Mouse (Mus musculus) gastrocnemius, adult 2 months (tissue): ENCODE data around the gene Clk2. TPM values are rescaled to one million over a fixed set of nuclear protein-coding genes. Genes with fewer than 3 reads are reported as not detected.

ENCODE experiments used
- DNase-seq: peaks from one replicate; pipeline ENCODE4 v3.0.0; 2022
- H3K27ac ChIP-seq: fragments of 200-600 bp; 2 replicates; pipeline ENCODE4 v1.8.1; 2022; ENCODE audit warnings: mild to moderate bottlenecking
- H3K4me3 ChIP-seq: fragments of 200-600 bp; 2 replicates; pipeline ENCODE4 v1.8.1; 2022; ENCODE audit warnings: mild to moderate bottlenecking, moderate library complexity
- CTCF ChIP-seq: fragments of 200-600 bp; IDR thresholded peaks from 2 replicates; pipeline ENCODE4 v1.8.1; 2022; ENCODE audit warnings: antibody characterized with exemption, mild to moderate bottlenecking, moderate library complexity
- intact Hi-C: fragments of 180-260 bp; cut with DNase I; formaldehyde crosslinking; loops from one replicate; pipeline ENCODE4 v1.15.1; 2025
- total RNA-seq, 2 experiments: library from RNA; stranded (reverse); gene quantifications; 2 replicates each; pipeline ENCODE4 v1.2.3; 2021

The Clk2 gene
- total RNA-seq, 2 experiments from 2014 or later: 16.0 to 21.4 TPM

DNA sequence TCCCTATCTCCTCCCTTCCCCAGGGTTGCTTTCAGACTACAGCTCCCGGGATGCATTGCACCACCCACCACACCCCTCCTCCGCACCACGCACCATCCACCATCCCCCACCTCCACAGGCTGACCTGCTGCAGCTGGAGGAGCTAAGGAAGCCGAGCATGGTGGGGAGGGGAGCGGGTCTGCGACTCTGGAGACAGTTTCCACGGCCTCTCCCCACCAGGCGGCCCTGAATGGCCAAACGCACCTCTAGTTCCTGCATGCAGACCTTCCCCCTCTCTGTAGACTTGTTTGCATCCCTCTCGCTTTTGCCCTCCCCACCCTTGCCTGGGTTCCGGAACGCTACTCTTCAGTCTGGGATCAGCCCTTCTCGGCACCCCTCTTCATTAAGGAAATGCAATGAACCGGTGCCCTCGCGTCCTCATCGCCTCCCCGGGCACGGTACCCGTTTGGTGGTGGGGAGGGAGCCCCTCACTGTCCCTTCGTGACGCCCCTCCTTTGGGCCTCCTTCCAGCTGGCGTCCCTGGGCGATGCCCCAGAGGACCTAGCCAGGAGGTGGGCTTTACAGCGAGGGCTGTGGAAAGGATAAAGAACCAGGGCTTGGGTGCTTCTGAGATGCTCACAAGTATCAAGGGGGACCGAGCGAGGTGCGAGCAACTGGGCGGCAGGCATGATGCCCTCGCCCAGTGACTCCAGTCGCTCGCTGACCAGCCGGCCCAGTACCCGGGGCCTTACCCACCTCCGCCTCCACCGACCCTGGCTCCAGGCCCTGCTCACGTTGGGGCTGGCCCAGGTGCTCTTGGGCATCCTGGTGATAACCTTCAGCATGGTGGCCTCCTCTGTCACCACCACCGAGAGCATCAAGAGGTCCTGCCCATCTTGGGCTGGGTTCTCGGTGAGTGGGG lies 18.7 kb downstream of the Clk2 start, which contains the start of gene Fam189b:
Fam189b (plus strand) TSS at position 86 of the 901 bp plus-strand sequence.
- TF ChIP-seq CTCF: no peak
- peak within 1 kb of the TSS; percentile 92 for H3K4me3 ChIP-seq
- intact Hi-C loops: no loop called here
- DNase-seq: peak; percentile 89
- H3K27ac ChIP-seq: peak within 1 kb of the TSS; percentile 85

DNA sequence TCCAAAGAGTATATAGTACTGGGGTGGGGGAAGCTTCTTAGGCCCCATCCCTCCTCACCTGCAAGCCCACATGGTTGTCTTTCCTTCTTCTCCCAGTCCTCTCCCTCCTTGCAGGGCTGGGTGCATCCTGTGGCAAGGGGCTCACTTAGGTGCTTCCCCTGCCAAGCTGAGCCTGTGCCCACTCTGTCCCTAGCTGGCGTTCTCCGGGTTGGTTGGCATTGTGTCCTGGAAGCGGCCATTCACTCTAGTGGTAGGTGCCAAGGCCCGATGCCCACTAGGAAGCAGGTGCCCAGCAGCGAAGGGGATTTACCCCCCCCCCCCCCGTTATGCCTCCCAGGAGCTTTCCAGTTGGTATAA lies 19.3 kb downstream of the Clk2 start:
- no peak for DNase-seq
- TF ChIP-seq CTCF: no peak
- H3K27ac ChIP-seq: no peak overlapping the region
- peak overlapping the region; percentile 92 for H3K4me3 ChIP-seq
- intact Hi-C loops: no loop called here

DNA sequence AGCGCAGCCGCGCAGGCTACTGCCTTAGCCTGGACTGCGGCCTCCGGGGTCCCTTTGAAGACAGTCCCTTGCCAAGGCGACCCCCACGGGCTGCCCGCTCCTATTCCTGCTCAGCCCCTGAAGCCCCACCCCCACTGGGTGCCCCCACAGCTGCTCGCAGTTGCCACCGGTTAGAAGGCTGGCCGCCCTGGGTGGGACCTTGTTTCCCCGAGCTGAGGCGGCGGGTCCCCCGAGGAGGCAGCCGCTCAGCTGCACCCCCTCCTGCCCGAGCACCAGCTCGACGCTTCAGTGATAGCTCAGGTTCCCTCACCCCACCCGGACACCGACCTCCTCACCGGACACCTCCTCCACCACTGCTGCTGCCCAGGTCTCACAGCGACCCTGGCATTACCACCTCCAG lies 22.6 kb downstream of the Clk2 start:
- H3K4me3 ChIP-seq: no peak overlapping the region
- intact Hi-C loops: no loop called here
- TF ChIP-seq CTCF: no peak
- no peak for DNase-seq
- no peak overlapping the region for H3K27ac ChIP-seq

DNA sequence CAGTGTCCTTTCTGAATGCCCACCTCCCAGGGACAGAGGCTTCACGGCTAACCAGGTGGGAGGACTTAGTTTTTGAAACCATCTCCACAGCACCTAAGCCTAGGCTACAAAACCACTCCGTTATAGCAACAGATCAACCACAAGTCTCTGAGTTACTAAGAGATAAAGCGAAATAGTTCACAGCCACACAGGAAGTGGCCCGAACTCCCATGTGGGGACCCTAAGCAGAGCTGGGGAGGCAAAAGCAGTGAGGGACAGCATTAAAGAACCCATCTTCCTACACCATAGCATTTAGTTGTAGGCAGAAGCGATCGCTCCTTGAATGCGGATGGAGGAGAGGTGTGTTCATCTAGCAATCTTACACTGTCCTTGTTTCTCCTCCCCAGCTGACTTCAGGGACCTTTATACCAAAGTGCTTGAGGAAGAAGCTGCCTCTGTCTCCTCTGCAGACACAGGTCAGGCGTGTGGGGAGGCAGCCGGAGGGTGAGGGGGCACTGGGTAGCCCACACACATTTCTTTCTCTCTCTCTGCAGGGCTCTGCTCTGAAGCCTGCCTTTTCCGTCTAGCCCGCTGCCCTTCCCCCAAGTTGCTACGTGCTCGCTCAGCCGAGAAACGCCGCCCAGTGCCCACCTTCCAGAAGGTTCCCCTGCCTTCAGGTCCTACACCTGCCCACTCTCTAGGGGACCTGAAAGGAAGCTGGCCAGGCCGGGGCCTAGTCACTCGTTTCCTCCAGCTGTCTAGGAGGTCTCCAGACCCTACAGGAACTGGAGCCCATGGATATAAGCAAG lies 23.3 kb downstream of the Clk2 start:
- H3K4me3 ChIP-seq: no peak overlapping the region
- intact Hi-C loops: no loop called here
- no peak for TF ChIP-seq CTCF
- no peak for DNase-seq
- H3K27ac ChIP-seq: no peak overlapping the region

DNA sequence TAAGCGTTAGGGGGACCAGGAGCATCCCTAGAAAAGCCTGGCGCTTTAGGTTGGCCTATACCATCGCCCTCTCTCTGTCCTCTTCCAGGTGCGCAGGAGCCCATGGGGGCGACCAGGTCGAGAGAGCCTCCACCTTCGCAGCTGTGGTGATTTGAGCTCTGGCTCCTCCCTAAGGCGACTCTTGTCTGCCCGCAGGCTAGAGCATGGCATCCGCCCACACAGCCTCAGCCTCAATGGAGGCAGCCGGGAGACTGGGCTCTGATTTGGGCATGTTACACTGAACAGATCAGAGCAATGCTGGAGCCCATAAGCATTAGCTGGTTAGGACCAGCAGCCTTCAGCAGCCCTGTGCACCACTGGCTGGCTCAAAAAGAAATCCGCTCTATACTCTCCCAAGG lies 23.9 kb downstream of the Clk2 start:
- no peak for DNase-seq
- Histone ChIP-seq H3K4me3 (no peak overlapping the region), H3K27ac (no peak overlapping the region)
- no peak for TF ChIP-seq CTCF
- intact Hi-C loops: no loop called here

DNA sequence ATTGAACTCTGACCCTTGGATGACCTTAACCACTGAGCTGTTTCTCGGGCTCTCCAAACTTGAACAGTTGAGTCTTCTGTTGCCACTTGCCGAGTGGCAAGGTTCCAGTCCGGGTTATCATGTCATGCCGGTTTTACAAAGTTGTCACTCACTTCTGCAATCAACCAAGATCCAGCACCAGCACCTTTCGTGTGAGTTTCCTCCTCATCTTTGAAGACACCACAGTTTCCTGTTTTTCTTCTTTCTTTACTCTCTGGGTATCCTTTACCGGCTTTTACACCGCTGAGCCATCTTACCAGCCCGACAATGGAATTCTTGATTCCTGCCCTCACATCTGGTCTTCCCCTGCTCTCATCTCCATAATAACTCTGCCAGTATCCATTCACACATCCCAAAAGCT lies 25.8 kb downstream of the Clk2 start:
- intact Hi-C loops: no loop called here
- no peak for DNase-seq
- TF ChIP-seq CTCF: no peak
- no peak overlapping the region for H3K4me3 ChIP-seq
- H3K27ac ChIP-seq: no peak overlapping the region

DNA sequence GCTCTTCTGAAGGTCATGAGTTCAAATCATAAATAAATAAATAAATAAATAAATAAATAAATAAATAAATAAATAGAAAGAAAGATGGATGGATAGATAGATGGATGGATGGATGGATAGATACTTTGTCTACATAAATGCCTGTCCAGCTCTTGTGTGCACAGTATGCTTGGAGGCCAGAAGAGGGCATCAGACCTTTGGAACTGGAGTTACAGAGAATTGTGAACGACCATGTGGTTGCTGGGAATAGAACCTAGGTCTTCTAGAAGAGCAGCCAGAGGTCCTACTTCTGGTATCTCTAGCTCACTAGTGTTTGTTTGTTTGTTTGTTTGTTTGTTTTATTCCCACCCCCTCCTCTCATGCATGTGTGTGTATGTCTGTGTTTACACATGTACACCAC lies 28.8 kb downstream of the Clk2 start:
- TF ChIP-seq CTCF: no peak; the same call in 1 of the 2 replicates
- H3K4me3 ChIP-seq: no peak overlapping the region
- no peak overlapping the region for H3K27ac ChIP-seq
- DNase-seq: no peak
- intact Hi-C loops: no loop called here

DNA sequence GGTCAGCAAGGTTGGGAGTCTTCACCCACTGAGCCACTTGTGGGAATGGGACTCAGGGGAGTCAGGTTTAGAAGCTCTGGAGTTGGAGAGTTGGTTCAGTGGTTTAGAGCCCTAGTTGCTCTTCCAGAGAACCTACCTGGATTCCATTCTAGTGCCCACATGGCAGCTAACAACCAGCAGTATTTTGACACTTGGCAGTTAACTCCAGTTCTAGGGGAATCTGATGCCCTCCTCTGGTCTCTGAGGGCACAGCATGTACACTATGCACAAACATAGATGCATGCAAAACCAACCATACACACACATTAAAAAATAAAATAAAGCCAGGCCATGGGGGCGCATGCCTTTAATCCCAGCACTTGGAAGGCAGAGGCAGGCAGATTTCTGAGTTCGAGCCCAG lies 29.3 kb downstream of the Clk2 start:
- Histone ChIP-seq H3K27ac (no peak overlapping the region), H3K4me3 (no peak overlapping the region)
- DNase-seq: no peak
- TF ChIP-seq CTCF: peak; percentile 33; the same call in 1 of the 2 replicates
- intact Hi-C loops: no loop called here

- TF ChIP-seq CTCF: peak; percentile 56
- intact Hi-C loops: loop anchor here (2.0 kb wide), 1 partner anchor 19 kb away; the partner anchor contains the start of gene Thbs3
- Histone ChIP-seq H3K4me3 (peak overlapping the region; percentile 70), H3K27ac (peak overlapping the region; percentile 84)
- peak; percentile 94 for DNase-seq
Observed at GRCm38 (mm10) chr3:89195979-89196877, 31.6 kb downstream of the Clk2 start.

DNA sequence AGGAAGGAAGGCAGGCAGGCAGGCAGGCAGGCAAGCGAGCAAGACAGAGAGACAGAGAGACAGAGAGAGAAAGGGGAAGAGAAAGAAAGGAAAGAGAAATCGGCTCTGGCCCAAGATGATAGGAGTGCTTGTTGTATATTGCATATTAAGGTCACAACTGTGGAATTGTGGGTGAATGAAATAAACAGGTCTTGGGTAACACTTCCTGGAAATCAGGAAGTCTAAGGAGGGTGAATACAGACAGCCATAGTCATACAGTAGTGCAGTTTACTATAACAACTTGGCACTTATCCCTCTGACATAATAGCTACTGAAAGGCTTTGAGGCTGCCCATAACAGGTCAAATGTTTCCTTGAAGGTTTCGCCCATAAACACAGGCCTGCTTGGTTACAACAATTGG lies 35.2 kb downstream of the Clk2 start:
- H3K4me3 ChIP-seq: no peak overlapping the region
- intact Hi-C loops: no loop called here
- H3K27ac ChIP-seq: no peak overlapping the region
- DNase-seq: no peak
- TF ChIP-seq CTCF: no peak

DNA sequence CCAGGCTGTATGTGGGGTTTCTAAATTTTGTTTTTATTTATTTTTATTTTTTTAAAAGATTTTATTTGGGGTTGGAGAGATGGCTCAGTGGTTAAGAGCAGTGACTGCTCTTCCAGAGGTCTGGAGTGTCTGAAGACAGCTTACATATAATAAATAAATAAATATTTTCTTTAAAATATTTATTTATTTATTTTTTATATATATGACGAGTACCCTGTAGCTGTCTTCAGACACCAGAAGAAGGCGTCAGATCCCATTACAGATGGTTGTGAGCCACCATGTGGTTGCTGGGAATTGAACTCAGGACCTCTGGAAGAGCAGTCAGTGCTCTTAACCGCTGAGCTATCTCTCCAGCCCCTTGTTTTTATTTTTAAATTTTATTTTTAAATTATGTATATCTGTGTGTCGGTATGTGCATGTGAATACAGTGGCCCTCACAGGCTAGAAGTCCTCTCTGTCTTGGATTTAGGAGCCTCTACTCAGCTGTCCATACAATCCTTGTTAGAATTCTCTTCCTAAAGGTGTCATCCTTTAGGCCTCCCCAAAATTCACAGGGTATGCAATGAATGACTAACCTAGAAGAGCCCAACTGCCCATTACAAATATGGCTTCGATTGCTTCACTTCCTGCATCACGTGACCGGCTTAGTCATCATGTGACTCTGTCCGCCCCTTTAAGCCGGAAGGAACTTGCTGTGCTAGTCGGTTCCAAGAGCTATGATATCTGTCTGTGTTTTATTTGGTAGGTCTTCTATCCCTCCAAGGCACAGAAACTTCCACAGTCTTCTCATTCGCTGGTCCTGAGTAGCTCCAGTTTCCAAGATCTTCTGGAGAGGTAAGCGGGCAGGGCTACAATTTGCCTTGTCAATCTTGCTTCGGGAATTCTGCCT lies 37.9 kb downstream of the Clk2 start, which contains the start of gene Gba:
Gba (plus strand) TSS at position 676 of the 889 bp plus-strand sequence.
- Histone ChIP-seq H3K27ac (peak within 1 kb of the TSS; percentile 81), H3K4me3 (peak within 1 kb of the TSS; percentile 77)
- intact Hi-C loops: no loop called here
- peak; percentile 85 for DNase-seq
- TF ChIP-seq CTCF: no peak
